Mouse (Mus musculus): ENCODE measurements around the gene Vwa5b1. TPM values are rescaled to one million over a fixed set of nuclear protein-coding genes. Genes with fewer than 3 reads are reported as not detected.

Gene Vwa5b1
- total and polyA plus RNA-seq, 2 experiments from 2014 or later = 2.7 to 9.0 TPM

- peaks cover 9% of the 10 kb centered on the region; the same call in 1 of the 2 replicates for H3K4me1 ChIP-seq (ENCODE audit: insufficient read depth, low read length)
- no peak for DNase-seq (ENCODE audit: low spot score)
- H3K4me3 ChIP-seq (ENCODE audit: low read length) = no peak overlapping the region
- no peak overlapping the region for H3K4me2 ChIP-seq (ENCODE audit: low read depth, low read length)
- H3K9me3 ChIP-seq (ENCODE audit: low read length) = no peaks in the 10 kb centered on the region
- H3K9ac ChIP-seq (replicated peaks; ENCODE audit: low read length) = no peak overlapping the region
- ATAC-seq = no peak
- WGBS = 71% methylated on average over 5 of the region's 5 CpGs
- H3K27me3 ChIP-seq (ENCODE audit: insufficient read depth, low read length) = no peaks in the 10 kb centered on the region
- H3K27ac ChIP-seq = no peak overlapping the region
- no peak for TF ChIP-seq CTCF (IDR thresholded peaks at IDR 0.05; ENCODE audit: low read depth)
- H3K36me3 ChIP-seq (ENCODE audit: insufficient read depth, low read length) = no peaks in the 10 kb centered on the region
Measured at GRCm38 (mm10) chr4:138550557-138550956, 85.1 kb downstream of the Vwa5b1 start.

GRCm38 (mm10) chr4:138548960-138549359 lies 86.7 kb downstream of the Vwa5b1 start:
- DNase-seq (ENCODE audit: low spot score) (no peak), ATAC-seq (no peak)
- Histone ChIP-seq H3K36me3 (ENCODE audit: insufficient read depth, low read length) (no peaks in the 10 kb centered on the region), H3K27me3 (ENCODE audit: insufficient read depth, low read length) (no peaks in the 10 kb centered on the region), H3K27ac (no peak overlapping the region), H3K9ac (replicated peaks; ENCODE audit: low read length) (no peak overlapping the region), H3K4me3 (ENCODE audit: low read length) (no peak overlapping the region), H3K4me2 (ENCODE audit: low read depth, low read length) (no peak overlapping the region), H3K9me3 (ENCODE audit: low read length) (no peaks in the 10 kb centered on the region), H3K4me1 (ENCODE audit: insufficient read depth, low read length) (0 out of 2 replicates have a peak, but pooled peaks cover 7% of the 10 kb centered on the region)
- no peak for TF ChIP-seq CTCF (IDR thresholded peaks at IDR 0.05; ENCODE audit: low read depth)
- 55% methylated on average over 4 of the region's 4 CpGs for WGBS

GRCm38 (mm10) chr4:138548124-138548561 lies 87.5 kb downstream of the Vwa5b1 start:
- ATAC-seq (peak; percentile 50), DNase-seq (ENCODE audit: low spot score) (peak; percentile 38)
- WGBS = 8% methylated on average over 10 of the region's 10 CpGs
- H3K4me1 ChIP-seq (ENCODE audit: insufficient read depth, low read length) = 0 out of 2 replicates have a peak, but pooled peaks cover 7% of the 10 kb centered on the region
- no peak overlapping the region for H3K9ac ChIP-seq (replicated peaks; ENCODE audit: low read length)
- no peaks in the 10 kb centered on the region for H3K27me3 ChIP-seq (ENCODE audit: insufficient read depth, low read length)
- no peak overlapping the region for H3K4me3 ChIP-seq (ENCODE audit: low read length)
- no peaks in the 10 kb centered on the region for H3K36me3 ChIP-seq (ENCODE audit: insufficient read depth, low read length)
- H3K4me2 ChIP-seq (ENCODE audit: low read depth, low read length) = 0 out of 2 replicates have a peak overlapping the region, but pooled peaks have one; percentile 2
- no peak for TF ChIP-seq CTCF (IDR thresholded peaks at IDR 0.05; ENCODE audit: low read depth)
- H3K27ac ChIP-seq = no peak overlapping the region; the same call in 1 of the 2 replicates
- H3K9me3 ChIP-seq (ENCODE audit: low read length) = no peaks in the 10 kb centered on the region

- Histone ChIP-seq H3K27me3 (ENCODE audit: insufficient read depth, low read length) (no peaks in the 10 kb centered on the region), H3K4me1 (ENCODE audit: insufficient read depth, low read length) (peaks cover 7% of the 10 kb centered on the region; the same call in 1 of the 2 replicates), H3K9me3 (ENCODE audit: low read length) (no peaks in the 10 kb centered on the region), H3K4me2 (ENCODE audit: low read depth, low read length) (no peak overlapping the region), H3K4me3 (ENCODE audit: low read length) (no peak overlapping the region), H3K27ac (no peak overlapping the region), H3K9ac (replicated peaks; ENCODE audit: low read length) (no peak overlapping the region), H3K36me3 (ENCODE audit: insufficient read depth, low read length) (no peaks in the 10 kb centered on the region)
- TF ChIP-seq CTCF (IDR thresholded peaks at IDR 0.05; ENCODE audit: low read depth) = no peak
- 25% methylated on average over 10 of the region's 10 CpGs for WGBS
- DNase-seq (ENCODE audit: low spot score) (no peak), ATAC-seq (no peak)
Measured at GRCm38 (mm10) chr4:138547556-138547955, 88.1 kb downstream of the Vwa5b1 start.

GRCm38 (mm10) chr4:138547041-138547440 lies 88.6 kb downstream of the Vwa5b1 start:
- H3K27me3 ChIP-seq (ENCODE audit: insufficient read depth, low read length) = no peaks in the 10 kb centered on the region
- TF ChIP-seq CTCF (IDR thresholded peaks at IDR 0.05; ENCODE audit: low read depth) = peak; percentile 62
- 55% methylated on average over 6 of the region's 6 CpGs for WGBS
- no peak for ATAC-seq
- H3K9me3 ChIP-seq (ENCODE audit: low read length) = no peaks in the 10 kb centered on the region
- peaks cover 7% of the 10 kb centered on the region; the same call in 1 of the 2 replicates for H3K4me1 ChIP-seq (ENCODE audit: insufficient read depth, low read length)
- no peak overlapping the region for H3K27ac ChIP-seq
- no peak overlapping the region for H3K4me3 ChIP-seq (ENCODE audit: low read length)
- no peak overlapping the region for H3K4me2 ChIP-seq (ENCODE audit: low read depth, low read length)
- H3K36me3 ChIP-seq (ENCODE audit: insufficient read depth, low read length) = no peaks in the 10 kb centered on the region
- DNase-seq (ENCODE audit: low spot score) = peak; percentile 70
- no peak overlapping the region for H3K9ac ChIP-seq (replicated peaks; ENCODE audit: low read length)

GRCm38 (mm10) chr4:138546241-138546640 lies 89.4 kb downstream of the Vwa5b1 start:
- TF ChIP-seq CTCF (IDR thresholded peaks at IDR 0.05; ENCODE audit: low read depth) = no peak
- ATAC-seq (no peak), DNase-seq (ENCODE audit: low spot score) (no peak)
- Histone ChIP-seq H3K27ac (no peak overlapping the region), H3K36me3 (ENCODE audit: insufficient read depth, low read length) (no peaks in the 10 kb centered on the region), H3K9me3 (ENCODE audit: low read length) (no peaks in the 10 kb centered on the region), H3K4me1 (ENCODE audit: insufficient read depth, low read length) (peaks cover 7% of the 10 kb centered on the region; the same call in 1 of the 2 replicates), H3K4me2 (ENCODE audit: low read depth, low read length) (no peak overlapping the region), H3K9ac (replicated peaks; ENCODE audit: low read length) (no peak overlapping the region), H3K27me3 (ENCODE audit: insufficient read depth, low read length) (no peaks in the 10 kb centered on the region), H3K4me3 (ENCODE audit: low read length) (no peak overlapping the region)
- WGBS = 65% methylated on average over 11 of the region's 11 CpGs

GRCm38 (mm10) chr4:138543177-138543576 lies 92.5 kb downstream of the Vwa5b1 start:
- no peak for ATAC-seq
- DNase-seq (ENCODE audit: low spot score) = peak; percentile 59
- Histone ChIP-seq H3K27me3 (ENCODE audit: insufficient read depth, low read length) (no peaks in the 10 kb centered on the region), H3K36me3 (ENCODE audit: insufficient read depth, low read length) (no peaks in the 10 kb centered on the region), H3K9me3 (ENCODE audit: low read length) (no peaks in the 10 kb centered on the region), H3K9ac (replicated peaks; ENCODE audit: low read length) (no peak overlapping the region), H3K4me3 (ENCODE audit: low read length) (no peak overlapping the region), H3K27ac (no peak overlapping the region), H3K4me2 (ENCODE audit: low read depth, low read length) (no peak overlapping the region), H3K4me1 (ENCODE audit: insufficient read depth, low read length) (peaks cover 5% of the 10 kb centered on the region; the same call in 1 of the 2 replicates)
- TF ChIP-seq CTCF (IDR thresholded peaks at IDR 0.05; ENCODE audit: low read depth) = no peak
- WGBS = 28% methylated on average over 12 of the region's 12 CpGs
